Mouse (Mus musculus): ENCODE measurements around the gene Kit. TPM values are rescaled to one million over a fixed set of nuclear protein-coding genes. Genes with fewer than 3 reads are reported as not detected.
A peak's percentile ranks its signal among the peaks of the same experiment; 100 is the strongest.

The Kit gene
- polyA plus RNA-seq, 1 experiment: 82.3 TPM

DNA sequence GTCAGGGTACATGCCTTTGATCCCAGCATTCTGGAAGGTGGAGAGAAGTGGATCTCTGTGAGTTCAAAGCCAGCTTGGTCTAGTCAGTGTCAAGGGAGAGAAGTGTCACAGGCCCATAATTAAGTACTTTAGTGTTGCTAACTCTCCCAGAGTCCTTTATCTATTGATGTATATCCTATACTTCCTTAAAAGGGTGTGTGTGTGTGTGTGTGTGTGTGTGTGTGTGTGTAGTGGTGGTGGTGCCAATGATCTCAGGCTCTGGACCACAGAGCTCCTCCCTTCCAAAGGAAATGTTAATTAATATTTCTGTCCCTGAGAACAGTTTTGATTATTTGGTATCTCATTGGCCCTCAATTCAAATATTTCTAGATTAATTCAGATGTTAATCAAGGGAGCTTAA, 50.3 kb downstream of the Kit start:
- H3K4me3 ChIP-seq (replicated peaks; ENCODE audit: insufficient read depth, low read depth, low read length): no peak overlapping the region
- no peaks in the 10 kb centered on the region; the same call in 1 of the 2 replicates for H3K4me1 ChIP-seq (ENCODE audit: control insufficient read depth, insufficient read depth, low read length)
- DNase-seq: no peak
- TF ChIP-seq CTCF (IDR thresholded peaks at IDR 0.05; ENCODE audit: borderline replicate concordance, insufficient read depth, low read depth, low read length): no peak
- no peak for TF ChIP-seq POLR2A (IDR thresholded peaks at IDR 0.05; ENCODE audit: borderline replicate concordance, insufficient read depth, low read length)
- no peak overlapping the region for H3K27ac ChIP-seq (ENCODE audit: insufficient read depth, low read length)
- no peaks in the 10 kb centered on the region for H3K27me3 ChIP-seq (ENCODE audit: control insufficient read depth, insufficient read depth, low read length)

GRCm38 (mm10) chr5:75626284-75626683, 51.6 kb downstream of the Kit start:
- 80% methylated on average over 8 of the region's 8 CpGs for WGBS
- Histone ChIP-seq H3K27me3 (ENCODE audit: control insufficient read depth, insufficient read depth, low read length) (no peaks in the 10 kb centered on the region), H3K4me3 (replicated peaks; ENCODE audit: insufficient read depth, low read depth, low read length) (no peak overlapping the region), H3K4me1 (ENCODE audit: control insufficient read depth, insufficient read depth, low read length) (no peaks in the 10 kb centered on the region; the same call in 1 of the 2 replicates), H3K27ac (ENCODE audit: insufficient read depth, low read length) (no peak overlapping the region)
- no peak for DNase-seq
- TF ChIP-seq CTCF (IDR thresholded peaks at IDR 0.05; ENCODE audit: borderline replicate concordance, insufficient read depth, low read depth, low read length): no peak
- no peak for TF ChIP-seq POLR2A (IDR thresholded peaks at IDR 0.05; ENCODE audit: borderline replicate concordance, insufficient read depth, low read length)

GRCm38 (mm10) chr5:75626703-75627102, 52.0 kb downstream of the Kit start:
- WGBS: 77% methylated on average over 6 of the region's 6 CpGs
- Histone ChIP-seq H3K4me1 (ENCODE audit: control insufficient read depth, insufficient read depth, low read length) (no peaks in the 10 kb centered on the region; the same call in 1 of the 2 replicates), H3K27me3 (ENCODE audit: control insufficient read depth, insufficient read depth, low read length) (no peaks in the 10 kb centered on the region), H3K4me3 (replicated peaks; ENCODE audit: insufficient read depth, low read depth, low read length) (no peak overlapping the region), H3K27ac (ENCODE audit: insufficient read depth, low read length) (no peak overlapping the region)
- no peak for DNase-seq
- no peak for TF ChIP-seq CTCF (IDR thresholded peaks at IDR 0.05; ENCODE audit: borderline replicate concordance, insufficient read depth, low read depth, low read length)
- no peak for TF ChIP-seq POLR2A (IDR thresholded peaks at IDR 0.05; ENCODE audit: borderline replicate concordance, insufficient read depth, low read length)

- H3K4me3 ChIP-seq (replicated peaks; ENCODE audit: insufficient read depth, low read depth, low read length): no peak overlapping the region
- no peak for TF ChIP-seq CTCF (IDR thresholded peaks at IDR 0.05; ENCODE audit: borderline replicate concordance, insufficient read depth, low read depth, low read length)
- TF ChIP-seq POLR2A (IDR thresholded peaks at IDR 0.05; ENCODE audit: borderline replicate concordance, insufficient read depth, low read length): no peak
- no peak for DNase-seq
- WGBS: 84% methylated on average over 5 of the region's 5 CpGs
- H3K4me1 ChIP-seq (ENCODE audit: control insufficient read depth, insufficient read depth, low read length): no peaks in the 10 kb centered on the region; the same call in 1 of the 2 replicates
- no peaks in the 10 kb centered on the region for H3K27me3 ChIP-seq (ENCODE audit: control insufficient read depth, insufficient read depth, low read length)
- H3K27ac ChIP-seq (ENCODE audit: insufficient read depth, low read length): no peak overlapping the region
These were observed 57.5 kb downstream of the Kit start for GRCm38 (mm10) chr5:75632257-75632656.

- H3K4me1 ChIP-seq (ENCODE audit: control insufficient read depth, insufficient read depth, low read length): no peaks in the 10 kb centered on the region; the same call in 1 of the 2 replicates
- H3K4me3 ChIP-seq (replicated peaks; ENCODE audit: insufficient read depth, low read depth, low read length): no peak overlapping the region
- WGBS: 72% methylated on average over 18 of the region's 18 CpGs
- no peak overlapping the region for H3K27ac ChIP-seq (ENCODE audit: insufficient read depth, low read length)
- TF ChIP-seq CTCF (IDR thresholded peaks at IDR 0.05; ENCODE audit: borderline replicate concordance, insufficient read depth, low read depth, low read length): no peak
- TF ChIP-seq POLR2A (IDR thresholded peaks at IDR 0.05; ENCODE audit: borderline replicate concordance, insufficient read depth, low read length): no peak
- DNase-seq: no peak
- no peaks in the 10 kb centered on the region for H3K27me3 ChIP-seq (ENCODE audit: control insufficient read depth, insufficient read depth, low read length)
These were observed 58.3 kb downstream of the Kit start for GRCm38 (mm10) chr5:75632846-75633640.

DNA sequence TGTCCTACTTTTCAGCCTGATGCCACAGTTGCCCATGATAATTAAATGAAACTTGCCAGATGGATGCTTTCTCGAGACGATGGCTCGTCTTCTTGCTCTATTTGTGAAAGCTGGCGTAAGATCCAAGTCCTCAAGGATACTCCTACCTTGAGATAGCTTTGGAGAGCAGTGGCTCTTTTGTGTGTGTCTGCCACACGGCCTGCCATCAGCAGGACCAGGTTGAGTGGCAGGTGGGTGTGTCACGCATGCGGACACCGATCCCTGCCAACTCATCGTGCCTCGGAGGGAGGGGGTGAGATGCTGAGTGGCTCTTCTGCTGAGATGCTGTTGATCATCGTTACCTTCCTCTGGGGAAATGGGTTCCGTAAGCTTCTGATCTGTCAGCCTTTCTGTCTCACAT, 60.7 kb downstream of the Kit start:
- H3K27ac ChIP-seq (ENCODE audit: insufficient read depth, low read length): no peak overlapping the region
- 23% methylated on average over 12 of the region's 12 CpGs for WGBS
- H3K4me1 ChIP-seq (ENCODE audit: control insufficient read depth, insufficient read depth, low read length): no peaks in the 10 kb centered on the region; the same call in 1 of the 2 replicates
- no peaks in the 10 kb centered on the region for H3K27me3 ChIP-seq (ENCODE audit: control insufficient read depth, insufficient read depth, low read length)
- TF ChIP-seq POLR2A (IDR thresholded peaks at IDR 0.05; ENCODE audit: borderline replicate concordance, insufficient read depth, low read length) (no peak), CTCF (IDR thresholded peaks at IDR 0.05; ENCODE audit: borderline replicate concordance, insufficient read depth, low read depth, low read length) (no peak)
- peak; percentile 21 to 57 for DNase-seq
- H3K4me3 ChIP-seq (replicated peaks; ENCODE audit: insufficient read depth, low read depth, low read length): no peak overlapping the region

DNA sequence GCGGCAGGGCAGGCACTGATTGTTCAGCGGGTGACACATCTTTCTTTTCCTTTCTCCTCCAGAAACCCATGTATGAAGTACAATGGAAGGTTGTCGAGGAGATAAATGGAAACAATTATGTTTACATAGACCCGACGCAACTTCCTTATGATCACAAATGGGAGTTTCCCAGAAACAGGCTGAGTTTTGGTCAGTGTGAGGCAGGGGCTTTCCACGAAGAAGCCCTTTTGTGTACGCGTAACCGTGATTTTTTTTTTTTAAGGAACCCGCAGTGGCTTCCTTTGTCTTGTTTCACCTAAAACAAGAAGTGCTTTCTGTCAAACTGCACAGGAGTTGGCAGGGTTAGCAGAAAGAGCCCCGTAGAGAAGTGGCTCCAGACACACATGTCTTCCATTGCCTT, 65.9 kb downstream of the Kit start:
- Histone ChIP-seq H3K4me1 (ENCODE audit: control insufficient read depth, insufficient read depth, low read length) (no peaks in the 10 kb centered on the region), H3K4me3 (replicated peaks; ENCODE audit: insufficient read depth, low read depth, low read length) (no peak overlapping the region), H3K27me3 (ENCODE audit: control insufficient read depth, insufficient read depth, low read length) (no peaks in the 10 kb centered on the region), H3K27ac (ENCODE audit: insufficient read depth, low read length) (no peak overlapping the region)
- 76% methylated on average over 11 of the region's 11 CpGs for WGBS
- no peak for TF ChIP-seq CTCF (IDR thresholded peaks at IDR 0.05; ENCODE audit: borderline replicate concordance, insufficient read depth, low read depth, low read length)
- TF ChIP-seq POLR2A (IDR thresholded peaks at IDR 0.05; ENCODE audit: borderline replicate concordance, insufficient read depth, low read length): no peak
- no peak for DNase-seq

GRCm38 (mm10) chr5:75647046-75647445, 72.3 kb downstream of the Kit start:
- Histone ChIP-seq H3K4me3 (replicated peaks; ENCODE audit: insufficient read depth, low read depth, low read length) (no peak overlapping the region), H3K4me1 (ENCODE audit: control insufficient read depth, insufficient read depth, low read length) (no peaks in the 10 kb centered on the region), H3K27me3 (ENCODE audit: control insufficient read depth, insufficient read depth, low read length) (no peaks in the 10 kb centered on the region), H3K27ac (ENCODE audit: insufficient read depth, low read length) (no peak overlapping the region)
- no peak for TF ChIP-seq CTCF (IDR thresholded peaks at IDR 0.05; ENCODE audit: borderline replicate concordance, insufficient read depth, low read depth, low read length)
- no peak for TF ChIP-seq POLR2A (IDR thresholded peaks at IDR 0.05; ENCODE audit: borderline replicate concordance, insufficient read depth, low read length)
- WGBS: 55% methylated on average over 5 of the region's 5 CpGs
- DNase-seq: no peak

Measured in cerebellum, adult 2 months (tissue).